Mouse (Mus musculus) MEL (cell line): ENCODE data around the gene Herpud1. TPM values are rescaled to one million over a fixed set of nuclear protein-coding genes. Genes with fewer than 3 reads are reported as not detected.

Experiments
- DNase-seq: peaks from one replicate; pipeline ENCODE4 v3.0.0; 2011; ENCODE audit warnings: low read depth, low spot score
- H3K27ac ChIP-seq: 2 replicates; pipeline ENCODE4 v1.5.1; 2012; ENCODE audit warnings: low read depth, mild to moderate bottlenecking, control low read depth, low read length, moderate library complexity; ENCODE audit not compliant: control insufficient read depth
- H3K27me3 ChIP-seq, 2 experiments: fragments of 150-350 bp in 1 of 2; sonication (generic) in 1 of 2; 2 replicates each; pipeline ENCODE4 v1.6.1; 2012; ENCODE audit warnings: low read length in 2 of 2, mild to moderate bottlenecking in 2 of 2, improper control_type of control experiment in 1 of 2, moderate library complexity in 1 of 2; ENCODE audit not compliant: insufficient read depth in 2 of 2, control insufficient read depth in 1 of 2
- H3K36me3 ChIP-seq, 2 experiments: 2 replicates each; pipeline ENCODE4 v1.6.1; 2012 to 2014; ENCODE audit warnings: low read length in 2 of 2, improper control_type of control experiment in 1 of 2, inconsistent platforms in 1 of 2, mild to moderate bottlenecking in 1 of 2; ENCODE audit not compliant: insufficient read depth in 2 of 2, control insufficient read depth in 1 of 2
- H3K4me1 ChIP-seq, 2 experiments: fragments of 150-350 bp in 1 of 2; sonication (generic) in 1 of 2; 2 replicates each; pipeline ENCODE4 v1.6.1; 2012; ENCODE audit warnings: low read length in 2 of 2, improper control_type of control experiment in 1 of 2, mild to moderate bottlenecking in 1 of 2; ENCODE audit not compliant: insufficient read depth in 2 of 2, control insufficient read depth in 1 of 2
- H3K4me3 ChIP-seq, 2 experiments: fragments of 150-350 bp in 1 of 2; sonication (generic) in 1 of 2; 2 replicates each; pipeline ENCODE4 v1.5.1; 2012; ENCODE audit warnings: low read depth in 2 of 2, low read length in 2 of 2, mild to moderate bottlenecking in 2 of 2, moderate library complexity in 2 of 2, control low read depth in 1 of 2, improper control_type of control experiment in 1 of 2; ENCODE audit not compliant: control insufficient read depth in 1 of 2, insufficient read depth in 1 of 2
- H3K79me2 ChIP-seq: 2 replicates; pipeline ENCODE4 v1.6.1; 2012; ENCODE audit warnings: mild to moderate bottlenecking, low read length, moderate library complexity; ENCODE audit not compliant: control insufficient read depth, poor library complexity, insufficient read depth
- H3K9ac ChIP-seq: 2 replicates; pipeline ENCODE4 v1.6.1; 2012; ENCODE audit warnings: low read depth, mild to moderate bottlenecking, control low read depth, low read length, moderate library complexity; ENCODE audit not compliant: control insufficient read depth, poor library complexity, severe bottlenecking
- H3K9me3 ChIP-seq: fragments of 150-350 bp; sonication (generic); replicated peaks from 2 replicates; pipeline ENCODE4 v1.6.1; 2012; ENCODE audit warnings: mild to moderate bottlenecking, low read length, improper control_type of control experiment, moderate library complexity; ENCODE audit not compliant: insufficient read depth
- EP300 ChIP-seq, 2 experiments: IDR thresholded peaks; 2 replicates each; pipeline ENCODE4 v1.6.1; 2011; ENCODE audit warnings: improper control_type of control experiment in 2 of 2, low read length in 2 of 2, low read depth in 1 of 2, mild to moderate bottlenecking in 1 of 2
- KAT2A ChIP-seq: conservative IDR thresholded peaks from 2 replicates; pipeline ENCODE4 v1.6.1; 2012; ENCODE audit warnings: low read depth, low read length, improper control_type of control experiment, inconsistent platforms
- MAZ ChIP-seq: IDR thresholded peaks from 2 replicates; pipeline ENCODE4 v1.6.1; 2012; ENCODE audit warnings: low read depth, mild to moderate bottlenecking, inconsistent platforms, low read length, improper control_type of control experiment
- MEF2A ChIP-seq: IDR thresholded peaks from 2 replicates; pipeline ENCODE4 v1.6.1; 2014; ENCODE audit warnings: low read depth, mild to moderate bottlenecking, inconsistent platforms, low read length, improper control_type of control experiment; ENCODE audit not compliant: poor library complexity, insufficient replicate concordance, severe bottlenecking; ENCODE audit errors: extremely low read depth
- MXI1 ChIP-seq: IDR thresholded peaks from 2 replicates; pipeline ENCODE4 v1.6.1; 2011; ENCODE audit warnings: mild to moderate bottlenecking, low read depth, low read length, improper control_type of control experiment
- NELFE ChIP-seq: IDR thresholded peaks from 2 replicates; pipeline ENCODE4 v1.6.1; 2011; ENCODE audit warnings: low read depth, low read length, improper control_type of control experiment
- POLR2AphosphoS5 ChIP-seq: IDR thresholded peaks from 2 replicates; pipeline ENCODE4 v1.6.1; 2012; ENCODE audit warnings: low read depth, borderline replicate concordance, mild to moderate bottlenecking, inconsistent platforms, low read length, moderate library complexity, mixed read lengths
- TBP ChIP-seq: IDR thresholded peaks from 2 replicates; pipeline ENCODE4 v1.8.0; 2011; ENCODE audit warnings: low read depth, low read length, improper control_type of control experiment
- UBTF ChIP-seq: IDR thresholded peaks from 2 replicates; pipeline ENCODE4 v1.6.1; 2012; ENCODE audit warnings: low read depth, mild to moderate bottlenecking, inconsistent platforms, low read length, improper control_type of control experiment, moderate library complexity, borderline replicate concordance; ENCODE audit not compliant: insufficient read depth
- USF1 ChIP-seq: IDR thresholded peaks from 2 replicates; pipeline ENCODE4 v1.6.1; 2014; ENCODE audit warnings: low read depth, mild to moderate bottlenecking, inconsistent platforms, low read length, improper control_type of control experiment, moderate library complexity
- ZNF384 ChIP-seq: IDR thresholded peaks from 2 replicates; pipeline ENCODE4 v1.6.1; 2012; ENCODE audit warnings: low read depth, mild to moderate bottlenecking, inconsistent platforms, low read length, improper control_type of control experiment
- polyA plus RNA-seq, 2 experiments: library from polyadenylated mRNA; stranded (reverse) in 1 of 2; unstranded in 1 of 2; fragments of >175 nt in 1 of 2; fragments of >200 nt in 1 of 2; gene quantifications; 2 replicates each; pipeline versions ENCODE4 v1.2.1 to v1.2.4; 2012; ENCODE audit warnings: low replicate concordance in 2 of 2, low read depth in 1 of 2; ENCODE audit not compliant: insufficient read length in 2 of 2, insufficient read depth in 1 of 2, missing spikeins in 1 of 2
- total RNA-seq: library from RNA; depleted of rRNA; stranded (reverse); fragments of 300-350 nt; gene quantifications from 2 replicates; pipeline ENCODE4 v1.2.3, GENCODE M21; 2012

The Herpud1 gene
- total and polyA plus RNA-seq, 3 experiments, result 66.1 to 66.9 TPM; not detected in 1

- no peak for TF ChIP-seq UBTF
- TF ChIP-seq EP300 (IDR thresholded peaks at IDR 0.05; ENCODE audit: low read depth in 1 of 2, low read length in 2 of 2), result no peak
- no peak for TF ChIP-seq NELFE
- no peak for TF ChIP-seq MAZ
- TF ChIP-seq MXI1, result no peak
- TF ChIP-seq ZNF384, result no peak
- no peak for TF ChIP-seq POLR2AphosphoS5
- no peak for TF ChIP-seq MEF2A
- TF ChIP-seq, all 39 proteins: peak for 0
- H3K9ac ChIP-seq, result no peak overlapping the region
- no peak overlapping the region for H3K27ac ChIP-seq
- DNase-seq, result no peak
- no peaks in the 10 kb centered on the region for H3K9me3 ChIP-seq
- no peak overlapping the region for H3K4me3 ChIP-seq
- H3K27me3 ChIP-seq, result no peaks in the 10 kb centered on the region
- H3K4me1 ChIP-seq, result peaks cover 2 to 16% of the 10 kb centered on the region in 2 experiments; a peak in 3 of 4 replicates
- no peaks in the 10 kb centered on the region for H3K79me2 ChIP-seq
- peaks cover 0 to 12% of the 10 kb centered on the region in 2 experiments; a peak in 2 of 4 replicates for H3K36me3 ChIP-seq
These were observed 26.3 kb downstream of the Herpud1 start for GRCm38 (mm10) chr8:94412518-94412917.

DNA sequence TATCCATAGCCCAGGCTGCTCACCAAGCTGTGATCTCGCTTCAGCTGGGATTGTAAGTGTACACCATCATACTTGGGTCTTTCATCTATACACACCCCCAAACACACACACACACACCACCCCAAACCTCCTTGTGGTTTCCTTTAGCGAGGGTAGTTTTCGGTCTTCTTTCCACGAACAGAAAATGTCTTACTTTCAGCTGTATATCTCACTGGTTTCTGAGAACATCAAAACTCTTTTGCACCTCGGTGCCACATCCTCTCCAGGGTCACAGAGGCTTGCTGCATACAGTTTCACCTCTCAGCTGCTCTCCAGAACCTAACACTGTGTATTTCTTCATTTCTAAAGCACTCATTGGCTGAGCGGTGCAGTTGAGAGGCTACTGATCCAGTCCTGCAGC lies 27.3 kb downstream of the Herpud1 start:
- H3K4me3 ChIP-seq, result no peak overlapping the region
- H3K36me3 ChIP-seq, result peaks cover 0 to 8% of the 10 kb centered on the region in 2 experiments; a peak in 2 of 4 replicates
- H3K27me3 ChIP-seq, result no peaks in the 10 kb centered on the region
- H3K9me3 ChIP-seq, result no peaks in the 10 kb centered on the region
- DNase-seq, result no peak
- no peak overlapping the region for H3K27ac ChIP-seq
- H3K4me1 ChIP-seq, result peaks cover 2 to 13% of the 10 kb centered on the region in 2 experiments; a peak in 3 of 4 replicates
- H3K9ac ChIP-seq, result no peak overlapping the region
- no peaks in the 10 kb centered on the region for H3K79me2 ChIP-seq
- TF ChIP-seq ZNF384, result no peak
- TF ChIP-seq KAT2A, result no peak

DNA sequence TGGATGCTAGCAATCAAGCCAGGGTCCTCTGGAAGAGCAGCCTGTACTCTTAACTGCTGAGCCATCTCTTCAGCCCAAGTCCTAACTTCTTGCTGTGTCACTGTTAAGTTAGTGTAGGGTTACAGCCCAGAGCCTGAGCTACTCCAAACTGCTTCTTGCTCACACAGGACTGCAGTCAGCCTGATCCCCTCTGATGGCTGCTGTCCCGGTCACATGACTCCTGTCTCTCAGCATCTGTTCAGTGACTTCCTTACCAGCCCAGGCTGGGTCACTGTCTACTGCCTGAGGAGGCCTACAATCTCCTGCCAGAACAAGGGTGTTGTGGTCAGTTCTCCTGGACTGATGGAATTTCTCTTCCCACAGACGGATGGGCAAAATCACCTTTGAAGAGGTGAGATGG lies 29.0 kb downstream of the Herpud1 start:
- no peaks in the 10 kb centered on the region for H3K27me3 ChIP-seq
- peaks cover 0 to 4% of the 10 kb centered on the region in 2 experiments; a peak in 2 of 4 replicates for H3K36me3 ChIP-seq
- no peak overlapping the region for H3K4me3 ChIP-seq
- H3K4me1 ChIP-seq, result peaks cover 0 to 6% of the 10 kb centered on the region in 2 experiments; a peak in 2 of 4 replicates
- no peak overlapping the region for H3K9ac ChIP-seq
- H3K79me2 ChIP-seq, result no peaks in the 10 kb centered on the region
- H3K9me3 ChIP-seq, result no peaks in the 10 kb centered on the region
- H3K27ac ChIP-seq, result no peak overlapping the region
- TF ChIP-seq USF1 (peak; percentile 83), TBP (no peak)
- peak; percentile 48 for DNase-seq
